Mouse (Mus musculus): ENCODE results near the gene Serinc5.
"Not testable (repeated sequence)": the region's sequence is repeated elsewhere in the genome, so short reads cannot be mapped to it uniquely, and the experiment has no call there.

Gene Serinc5

GRCm38 (mm10) chr13:92610311-92611221 lies at the start of gene Serinc5:
Serinc5 (plus strand) TSS chr13:92611091.
- DNase-seq (ENCODE audit: low read depth, low spot score): peak; percentile 87

GRCm38 (mm10) chr13:92576072-92576471 lies 34.8 kb upstream of the Serinc5 start, which contains the start of gene Spz1:
Spz1 (minus strand) TSS chr13:92576172.
- DNase-seq (ENCODE audit: low read depth, low spot score): no peak

GRCm38 (mm10) chr13:92576688-92577087 lies 34.2 kb upstream of the Serinc5 start:
- DNase-seq (ENCODE audit: low read depth, low spot score): no peak

- DNase-seq (ENCODE audit: low read depth, low spot score): no peak
Observed at GRCm38 (mm10) chr13:92578210-92578609, 32.7 kb upstream of the Serinc5 start.

DNA sequence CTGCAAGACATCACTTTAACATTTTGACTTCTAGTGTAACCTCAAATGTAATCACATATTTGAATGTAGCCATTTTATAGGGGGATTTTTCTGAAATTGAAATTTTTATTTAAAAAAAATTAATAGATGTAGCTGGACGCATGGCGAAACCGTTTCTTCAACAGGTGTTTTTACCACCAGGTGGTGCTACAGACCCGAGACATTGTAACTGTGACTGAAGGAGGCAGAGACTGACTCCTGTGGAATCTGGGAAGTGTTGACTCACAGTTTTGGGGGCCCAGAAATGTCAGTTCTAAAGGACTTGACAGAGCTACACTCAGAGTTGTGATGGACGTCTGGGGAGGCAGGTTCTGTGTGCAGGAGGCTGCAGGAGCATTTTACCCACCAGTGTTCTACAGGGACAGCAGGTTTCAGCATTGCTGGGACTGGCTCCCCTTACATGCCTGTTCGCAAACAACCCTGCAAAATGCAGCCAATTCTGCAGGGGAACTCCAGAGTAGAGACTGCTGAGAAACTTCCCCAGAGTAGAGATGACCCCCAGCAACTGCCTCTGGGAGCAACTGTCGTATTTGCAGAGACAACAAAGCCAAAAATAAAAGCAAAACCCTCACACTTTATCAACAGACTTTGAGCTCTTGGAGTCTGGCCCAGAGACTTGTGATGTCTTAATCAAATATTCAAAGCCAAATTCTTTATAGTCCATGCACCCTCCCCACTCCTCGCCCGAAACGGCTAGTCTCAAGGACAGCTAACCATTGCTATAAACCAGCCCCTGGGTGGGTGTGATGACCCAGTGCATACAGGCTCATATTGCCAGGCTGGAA lies 30.5 kb upstream of the Serinc5 start:
- peak; percentile 89 for DNase-seq (ENCODE audit: low read depth, low spot score)

- DNase-seq (ENCODE audit: low read depth, low spot score): no peak
Observed at GRCm38 (mm10) chr13:92584094-92584717, 26.7 kb upstream of the Serinc5 start.

DNA sequence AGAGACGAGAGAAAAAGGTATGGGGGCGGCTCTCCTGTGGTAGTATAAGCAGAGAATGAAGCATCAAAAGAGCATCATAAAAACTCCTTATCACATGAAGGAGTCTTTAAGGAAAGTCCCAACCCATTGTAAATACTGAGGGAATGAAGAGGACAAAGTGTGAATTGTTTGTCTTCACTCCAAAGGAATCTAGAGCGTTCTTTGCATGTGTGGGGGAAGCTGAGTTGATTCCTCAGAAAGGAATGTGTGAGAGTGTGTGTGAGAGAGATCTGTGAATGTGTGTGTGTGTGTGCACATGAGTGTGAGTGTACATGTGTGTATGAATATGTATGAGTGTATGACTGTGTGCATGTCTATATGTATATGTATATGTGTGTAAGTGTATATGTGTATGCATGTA lies 22.2 kb upstream of the Serinc5 start:
- DNase-seq (ENCODE audit: low read depth, low spot score): peak; percentile 27

DNA sequence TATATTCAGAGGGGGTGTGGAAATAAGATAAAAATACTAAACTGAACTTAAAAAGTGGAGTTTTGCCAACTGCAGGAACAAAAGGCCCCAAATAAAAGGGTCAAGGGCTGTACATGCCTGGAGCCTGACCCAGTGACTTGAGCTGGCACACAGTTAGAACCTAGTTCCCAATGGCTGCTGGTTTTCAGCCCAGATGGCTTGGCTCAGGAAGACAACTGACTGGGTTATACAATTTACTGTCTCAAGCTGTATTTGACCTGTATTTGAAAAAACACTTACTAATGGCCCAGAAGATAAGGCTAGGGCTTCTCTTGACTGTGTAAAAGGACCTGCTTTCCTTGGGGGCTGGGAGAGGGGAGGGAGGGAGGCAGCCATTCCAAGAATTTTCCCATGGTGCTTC lies 21.6 kb upstream of the Serinc5 start:
- DNase-seq (ENCODE audit: low read depth, low spot score): peak; percentile 10

- DNase-seq (ENCODE audit: low read depth, low spot score): no peak
Observed at GRCm38 (mm10) chr13:92591225-92591624, 19.7 kb upstream of the Serinc5 start.

GRCm38 (mm10) chr13:92592268-92592785 lies 18.6 kb upstream of the Serinc5 start:
- no peak for DNase-seq (ENCODE audit: low read depth, low spot score)

DNA sequence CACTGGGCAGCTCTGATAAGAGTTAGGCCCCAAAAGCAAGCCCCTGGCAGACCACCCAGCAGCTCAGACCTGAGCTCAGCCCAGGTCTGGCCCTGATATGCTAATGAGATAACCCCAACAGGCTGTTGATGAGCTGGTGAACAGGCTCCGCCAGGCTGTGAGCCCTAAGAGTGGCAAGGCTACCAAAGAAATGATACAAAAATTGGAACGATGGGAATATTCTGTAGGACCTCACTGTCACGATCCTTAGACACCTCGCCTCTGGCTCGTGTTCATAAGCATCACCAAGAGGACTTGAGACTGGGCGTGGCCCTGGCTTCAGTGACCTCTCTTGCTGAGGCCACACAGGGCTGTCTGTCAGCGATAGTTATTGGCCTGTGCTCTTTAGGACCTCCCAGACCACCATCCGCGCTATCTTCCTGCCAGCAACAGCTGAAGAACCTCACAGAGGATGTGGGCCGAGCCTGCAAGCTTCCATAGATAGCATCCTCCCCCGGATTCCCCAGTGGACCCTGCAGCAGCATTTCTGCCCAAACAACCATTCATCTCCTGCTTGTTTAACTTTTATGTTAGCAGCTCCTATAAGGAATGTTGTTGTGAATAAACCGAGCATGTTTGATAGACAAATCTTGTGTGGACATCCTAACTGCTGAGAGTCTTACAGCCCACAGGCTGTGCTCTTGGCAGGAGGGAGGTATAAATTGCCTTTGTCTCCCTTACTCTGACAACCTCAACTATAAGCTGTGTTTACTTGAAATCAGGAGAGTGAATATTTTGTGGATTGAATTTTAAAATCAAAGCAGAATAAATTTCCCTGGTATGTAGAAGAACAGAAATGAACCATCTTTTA lies 17.9 kb upstream of the Serinc5 start:
- no peak for DNase-seq (ENCODE audit: low read depth, low spot score)

DNA sequence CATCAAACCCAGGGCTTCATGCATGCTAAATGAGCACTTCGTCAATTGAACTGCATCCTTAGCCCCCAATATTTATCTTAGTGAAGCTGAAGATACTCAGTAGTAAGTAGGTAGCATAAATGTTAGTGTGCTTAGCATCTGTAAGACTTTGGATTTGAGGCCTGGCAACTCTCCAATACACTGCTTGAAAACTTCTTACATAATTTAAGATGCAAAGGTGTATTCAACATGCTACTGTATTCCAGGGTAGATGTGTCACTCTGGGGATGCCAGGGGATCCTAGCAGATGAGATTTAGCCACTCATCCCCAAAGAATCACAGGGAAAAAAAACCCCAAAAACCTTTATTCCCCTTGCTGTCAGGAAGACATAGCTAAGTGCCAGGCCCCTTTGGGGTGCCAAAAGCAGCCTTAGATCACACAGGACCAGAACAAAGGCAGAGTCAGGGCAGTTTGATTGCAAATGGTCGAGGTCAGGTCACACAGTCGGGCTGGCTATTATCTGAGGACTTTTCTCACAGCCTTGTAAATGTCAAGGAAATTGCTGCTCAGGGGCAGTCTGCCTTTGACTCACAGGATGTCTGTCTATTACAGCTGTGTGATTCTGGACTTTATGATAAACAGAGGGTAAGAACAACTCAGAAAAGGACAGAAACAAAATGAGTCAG lies 17.0 kb upstream of the Serinc5 start:
- no peak for DNase-seq (ENCODE audit: low read depth, low spot score)

DNA sequence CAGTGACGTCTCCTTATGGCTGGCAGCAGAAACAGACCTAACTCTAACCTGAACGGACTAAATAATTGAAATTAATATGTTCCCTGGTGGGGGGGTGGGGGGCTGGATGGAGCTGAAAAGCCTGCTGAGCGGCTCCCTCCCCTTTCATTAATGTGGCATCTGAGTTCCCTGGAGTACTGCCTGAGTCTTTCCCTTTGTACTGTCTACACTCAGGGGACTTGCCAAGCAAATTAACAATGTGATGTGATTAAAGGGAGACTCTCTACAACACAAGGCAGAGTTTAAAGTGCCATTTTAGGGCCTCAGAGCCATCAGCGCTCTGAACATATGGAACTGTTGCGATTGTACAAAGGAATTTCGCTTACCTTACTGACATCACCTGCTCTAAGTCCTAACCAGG lies 16.4 kb upstream of the Serinc5 start:
- DNase-seq (ENCODE audit: low read depth, low spot score): no peak

DNA sequence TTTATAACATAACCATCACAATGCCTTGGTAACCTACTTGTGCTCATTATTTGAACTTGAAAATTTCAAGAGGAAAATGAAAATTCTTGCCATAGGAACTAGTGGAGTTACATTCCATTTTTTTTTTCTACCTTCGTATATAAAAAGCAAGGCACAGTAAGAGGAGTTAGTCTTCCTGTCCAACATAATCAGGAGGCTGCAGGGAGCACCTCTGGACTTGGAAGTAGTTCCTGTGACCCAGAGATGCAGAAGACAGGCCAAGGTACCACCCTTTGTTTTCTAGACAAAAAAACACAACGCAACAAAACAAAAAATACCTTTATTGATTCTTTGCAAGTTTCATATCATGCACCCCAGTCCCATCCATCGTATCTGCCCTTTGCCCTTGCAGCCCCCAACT lies 16.0 kb upstream of the Serinc5 start:
- no peak for DNase-seq (ENCODE audit: low read depth, low spot score)

DNA sequence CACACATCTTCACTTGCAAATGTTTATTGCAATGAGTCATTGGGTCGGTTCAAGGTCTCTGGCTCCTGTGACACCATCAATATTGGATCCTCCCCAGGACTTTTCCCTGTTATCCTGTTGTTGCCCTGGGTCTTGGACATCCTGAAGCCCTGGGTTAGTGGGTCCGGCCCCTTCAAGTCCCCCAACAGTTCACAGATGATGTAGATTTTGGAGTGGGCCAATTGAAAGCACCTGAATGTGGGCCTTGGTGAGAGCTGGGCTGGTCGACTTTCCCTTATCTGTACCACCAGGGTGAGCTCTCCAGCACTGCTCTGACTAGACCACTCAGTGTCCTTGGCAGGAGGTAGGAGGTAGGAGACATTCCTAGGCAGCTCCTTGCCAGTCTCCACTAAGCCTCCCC lies 15.5 kb upstream of the Serinc5 start:
- no peak for DNase-seq (ENCODE audit: low read depth, low spot score)

- DNase-seq (ENCODE audit: low read depth, low spot score): not testable (repeated sequence)
Observed at GRCm38 (mm10) chr13:92605306-92605705, 5.6 kb upstream of the Serinc5 start.

DNA sequence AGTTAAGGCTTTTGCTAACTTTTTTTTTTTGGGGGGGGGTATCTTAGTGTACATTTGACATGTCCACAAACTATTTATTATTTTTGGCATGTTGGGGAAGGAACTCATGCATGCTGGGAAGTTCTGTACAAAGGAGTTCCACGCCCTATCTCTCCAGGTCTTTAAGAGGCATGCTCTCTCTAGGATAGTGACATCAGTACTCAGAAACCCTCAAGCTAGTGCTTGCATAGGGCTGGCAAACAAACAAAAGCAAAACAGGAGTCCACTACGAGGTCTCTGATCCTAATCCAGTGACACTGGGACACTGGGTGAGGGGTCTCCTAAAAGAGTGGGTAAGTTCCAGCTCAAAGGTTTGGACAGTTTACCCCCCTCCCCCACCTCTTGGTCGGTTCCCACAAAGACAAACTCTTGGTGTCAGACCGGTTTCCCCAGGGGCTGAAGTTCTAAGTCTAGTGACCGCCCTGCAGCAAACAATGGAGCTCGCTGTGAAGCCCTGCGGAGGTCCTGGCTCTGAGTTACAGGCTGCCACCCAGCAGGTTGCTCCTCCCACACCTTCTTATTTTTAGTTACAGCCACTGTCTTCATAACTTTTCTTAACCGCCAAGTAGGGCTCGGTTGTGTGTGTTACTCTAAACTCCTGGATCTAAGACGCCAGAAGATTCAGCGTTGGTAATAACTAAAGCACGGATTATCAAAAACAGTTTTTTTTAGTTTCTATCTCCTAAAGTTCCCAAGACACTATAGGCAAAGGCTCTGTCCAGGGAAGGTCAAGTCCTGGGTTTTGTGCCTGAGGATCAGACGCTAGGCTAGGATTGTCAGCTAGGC lies 1.2 kb upstream of the Serinc5 start:
- DNase-seq (ENCODE audit: low read depth, low spot score): no peak

DNA sequence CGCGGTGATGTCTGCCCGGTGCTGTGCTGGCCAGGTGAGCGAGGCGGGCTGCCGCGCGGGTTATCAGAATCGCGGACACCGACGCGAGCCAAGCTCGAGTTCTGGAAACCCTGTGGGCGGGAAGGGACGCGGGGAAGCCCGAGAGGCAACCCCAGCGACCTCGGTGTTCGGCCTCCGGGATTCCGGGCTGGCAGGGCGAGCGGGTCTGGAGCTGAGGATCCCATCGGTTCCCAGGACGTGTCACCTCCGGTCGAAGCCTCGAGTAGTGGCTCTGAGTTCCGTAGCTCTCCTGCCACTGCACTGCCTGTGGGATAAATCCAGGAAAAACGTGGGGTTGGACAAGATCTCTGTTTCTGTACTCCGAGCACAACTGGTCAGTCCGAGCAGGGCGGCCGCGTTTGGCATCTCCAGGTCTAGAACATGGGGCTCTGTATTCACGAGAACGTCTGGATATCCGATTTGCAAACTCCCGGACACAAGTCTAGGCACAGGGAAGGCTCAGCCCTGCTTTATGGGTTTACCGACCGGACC lies 428 bp downstream of the Serinc5 start:
- peak; percentile 47 for DNase-seq (ENCODE audit: low read depth, low spot score)

GRCm38 (mm10) chr13:92611917-92612316 lies 1.0 kb downstream of the Serinc5 start:
- DNase-seq (ENCODE audit: low read depth, low spot score): no peak
